Mouse (Mus musculus) right cerebral cortex, adult 18-20 months (tissue): ENCODE results near the gene Limch1.

ENCODE experiments used
- DNase-seq: peaks from one replicate; pipeline ENCODE4 v3.0.0; 2022; ENCODE audit warnings: mixed read lengths

The Limch1 gene

GRCm38 (mm10) chr5:66747761-66748430 lies 2.3 kb downstream of the Limch1 start:
- DNase-seq: no peak

GRCm38 (mm10) chr5:66748448-66749115 lies 3.0 kb downstream of the Limch1 start:
- DNase-seq: no peak

GRCm38 (mm10) chr5:66750641-66751040 lies 5.0 kb downstream of the Limch1 start:
- DNase-seq: no peak

- no peak for DNase-seq
Measured at GRCm38 (mm10) chr5:66751332-66751980, 5.8 kb downstream of the Limch1 start.

GRCm38 (mm10) chr5:66753620-66754019 lies 8.0 kb downstream of the Limch1 start:
- DNase-seq: no peak

- no peak for DNase-seq
Measured at GRCm38 (mm10) chr5:66756821-66757705, 11.4 kb downstream of the Limch1 start.

- no peak for DNase-seq
Measured at GRCm38 (mm10) chr5:66757706-66758237, 12.1 kb downstream of the Limch1 start.

- DNase-seq: peak; percentile 45
Measured at GRCm38 (mm10) chr5:66759354-66759753, 13.7 kb downstream of the Limch1 start.

GRCm38 (mm10) chr5:66760747-66761146 lies 15.1 kb downstream of the Limch1 start:
- DNase-seq: peak; percentile 48

- no peak for DNase-seq
Measured at GRCm38 (mm10) chr5:66762006-66762405, 16.4 kb downstream of the Limch1 start.

GRCm38 (mm10) chr5:66764129-66764528 lies 18.5 kb downstream of the Limch1 start:
- DNase-seq: no peak

GRCm38 (mm10) chr5:66765911-66766310 lies 20.3 kb downstream of the Limch1 start:
- DNase-seq: no peak

GRCm38 (mm10) chr5:66768034-66768433 lies 22.4 kb downstream of the Limch1 start:
- no peak for DNase-seq

- no peak for DNase-seq
Measured at GRCm38 (mm10) chr5:66769070-66769469, 23.4 kb downstream of the Limch1 start.

GRCm38 (mm10) chr5:66769558-66769957 lies 23.9 kb downstream of the Limch1 start:
- no peak for DNase-seq

- no peak for DNase-seq
Measured at GRCm38 (mm10) chr5:66777999-66778710, 32.5 kb downstream of the Limch1 start.

GRCm38 (mm10) chr5:66780371-66780770 lies 34.7 kb downstream of the Limch1 start:
- DNase-seq: no peak

GRCm38 (mm10) chr5:66781507-66781906 lies 35.9 kb downstream of the Limch1 start:
- no peak for DNase-seq

- DNase-seq: no peak
Measured at GRCm38 (mm10) chr5:66782851-66783250, 37.2 kb downstream of the Limch1 start.

- no peak for DNase-seq
Measured at GRCm38 (mm10) chr5:66784624-66785361, 39.2 kb downstream of the Limch1 start.

GRCm38 (mm10) chr5:66785995-66786620 lies 40.5 kb downstream of the Limch1 start:
- no peak for DNase-seq
